Mouse (Mus musculus) embryonic stem cell, embryonic (primary cell): Measurements from ENCODE around the gene Ppp1r14c.

Experiments
- CTCF ChIA-PET, 4 experiments: fragments of 300-600 bp in 2 of 4; fragments of 350-600 bp in 2 of 4; sonication (Branson Sonifier 250); formaldehyde crosslinking; loops; one replicate each; lab custom pipeline; 2022; ENCODE audit warnings: inconsistent platforms in 2 of 4; lab: Charles Lee
- POLR2A ChIA-PET, 4 experiments: fragments of 300-600 bp in 2 of 4; fragments of 350-600 bp in 2 of 4; sonication (Branson Sonifier 250); formaldehyde crosslinking; loops; one replicate each; lab custom pipeline; 2022; ENCODE audit warnings: antibody characterized with exemption in 4 of 4, inconsistent platforms in 1 of 4; lab: Charles Lee

Gene Ppp1r14c

DNA sequence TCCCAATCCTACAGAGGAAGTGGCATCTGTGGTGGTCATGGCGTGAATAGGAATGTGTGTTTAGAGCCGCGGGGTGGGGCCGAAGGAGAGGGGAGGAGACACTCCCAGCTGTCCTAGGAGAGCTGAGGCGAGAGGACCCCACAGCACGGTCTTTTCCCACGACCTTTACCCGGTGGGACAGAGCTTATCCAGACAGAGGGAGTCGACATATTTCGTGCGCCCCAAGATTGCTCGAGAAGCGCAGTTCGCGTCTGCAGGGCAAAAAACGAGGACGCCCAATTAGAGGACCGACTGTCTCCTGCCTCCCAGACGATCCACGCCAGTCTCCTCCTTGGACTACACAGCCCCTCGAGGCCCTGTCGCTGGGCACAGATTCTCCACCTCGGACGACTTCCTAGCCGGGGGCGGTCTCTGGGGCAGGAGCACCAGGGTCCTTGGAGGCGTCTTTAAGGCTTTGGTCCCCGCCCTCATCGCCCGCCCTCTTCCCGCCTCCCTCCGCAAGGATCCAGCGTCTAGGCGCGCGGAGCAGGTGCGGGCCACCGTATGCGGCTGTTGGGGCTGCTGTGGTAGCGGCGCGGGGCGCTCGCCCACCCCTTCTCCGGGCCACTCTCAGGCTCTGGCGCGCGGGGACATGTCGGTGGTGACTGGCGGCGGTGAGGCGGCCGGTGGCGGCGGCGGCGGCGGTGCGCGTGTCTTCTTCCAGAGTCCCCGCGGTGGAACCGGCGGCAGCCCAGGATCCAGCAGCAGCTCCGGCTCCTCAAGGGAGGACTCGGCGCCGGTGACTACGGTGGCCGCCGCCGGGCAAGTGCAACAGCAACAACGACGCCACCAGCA, at the start of gene Ppp1r14c:
Gene Ppp1r14c, plus strand, starts transcription at position 22 of the 834 bp plus-strand sequence.
- CTCF ChIA-PET: interaction anchor here in 1 of 4 experiments (0.6 kb wide), 1 partner anchor 172 kb away, joined by 3 read pairs; no protein-coding TSS in a partner anchor
- POLR2A ChIA-PET: interaction anchor here in 2 of 4 experiments (0.7 to 0.8 kb wide), 2 partner anchors 19 to 435 kb away, joined by 3 read pairs; no protein-coding TSS in a partner anchor

DNA sequence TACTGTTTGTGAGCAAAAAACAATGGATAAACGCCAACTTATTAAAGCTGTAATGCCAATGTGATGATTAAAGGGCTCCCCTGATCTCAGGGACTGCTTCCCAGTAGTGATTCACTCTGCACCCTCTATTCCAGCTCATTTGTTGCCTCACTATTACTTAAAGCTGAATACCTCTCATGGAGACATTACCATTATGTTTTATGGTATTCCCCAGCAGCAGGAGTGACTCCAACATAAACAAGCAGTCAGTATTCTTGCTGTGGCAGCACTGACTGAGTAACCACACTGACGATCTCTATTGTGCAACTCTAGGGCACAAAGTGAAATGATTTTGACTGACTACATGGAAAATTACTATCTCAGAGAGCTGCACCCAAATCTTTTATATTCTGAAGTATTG, 44.5 kb upstream of the Ppp1r14c start:
- CTCF ChIA-PET: no interaction called here

DNA sequence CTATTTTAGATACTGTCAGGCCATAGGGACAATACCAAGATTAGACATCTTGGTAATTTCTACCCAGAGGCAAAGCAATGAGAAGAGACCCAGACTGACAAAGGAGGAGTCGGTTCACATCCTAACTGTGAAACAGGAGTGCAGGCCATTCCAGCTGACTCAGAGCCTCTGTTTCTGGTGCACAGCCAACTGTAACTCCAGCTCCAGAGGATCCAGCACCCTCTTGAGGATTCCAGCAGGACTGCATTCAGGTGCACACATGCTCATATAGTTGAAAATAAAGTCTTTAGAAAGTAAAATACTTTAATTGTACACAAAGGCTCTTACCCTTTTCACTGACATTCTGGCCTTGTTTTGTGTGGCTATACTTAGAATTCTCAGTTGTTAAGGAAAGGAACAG, 40.4 kb upstream of the Ppp1r14c start:
- POLR2A ChIA-PET: no interaction called here
- CTCF ChIA-PET: no interaction called here

More for the DNA sequence above, 44.5 kb upstream of the Ppp1r14c start:
- POLR2A ChIA-PET: no interaction called here

GRCm38 (mm10) chr10:3332880-3333279, 33.0 kb upstream of the Ppp1r14c start:
- CTCF ChIA-PET: no interaction called here
- POLR2A ChIA-PET: no interaction called here

DNA sequence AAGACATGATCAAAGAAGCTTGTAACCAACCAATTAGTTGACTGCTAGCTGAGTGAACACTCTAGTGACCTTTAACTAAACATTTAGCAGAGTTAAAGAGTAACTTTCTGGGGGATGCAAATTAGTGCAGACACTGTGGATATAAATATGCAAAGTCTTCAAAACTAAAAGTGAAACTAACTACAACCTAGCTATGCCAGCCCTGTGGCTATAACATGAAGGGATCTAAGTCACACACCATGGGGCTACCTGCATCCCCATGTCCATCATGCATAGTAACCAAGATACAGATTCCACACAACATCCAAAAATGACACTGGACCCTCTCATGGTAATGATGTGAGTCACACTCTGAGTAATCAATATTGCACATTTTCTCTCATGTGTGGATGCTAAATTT, 31.3 kb upstream of the Ppp1r14c start:
- CTCF ChIA-PET: no interaction called here
- POLR2A ChIA-PET: no interaction called here

- ChIA-PET CTCF (no interaction called here), POLR2A (no interaction called here)
These were observed 29.0 kb upstream of the Ppp1r14c start for GRCm38 (mm10) chr10:3336729-3337329.

GRCm38 (mm10) chr10:3337330-3337901, 28.4 kb upstream of the Ppp1r14c start:
- POLR2A ChIA-PET: interaction anchor here in 1 of 4 experiments (0.6 kb wide), 1 partner anchor 906 kb away, joined by 4 read pairs; no protein-coding TSS in a partner anchor
- CTCF ChIA-PET: no interaction called here

DNA sequence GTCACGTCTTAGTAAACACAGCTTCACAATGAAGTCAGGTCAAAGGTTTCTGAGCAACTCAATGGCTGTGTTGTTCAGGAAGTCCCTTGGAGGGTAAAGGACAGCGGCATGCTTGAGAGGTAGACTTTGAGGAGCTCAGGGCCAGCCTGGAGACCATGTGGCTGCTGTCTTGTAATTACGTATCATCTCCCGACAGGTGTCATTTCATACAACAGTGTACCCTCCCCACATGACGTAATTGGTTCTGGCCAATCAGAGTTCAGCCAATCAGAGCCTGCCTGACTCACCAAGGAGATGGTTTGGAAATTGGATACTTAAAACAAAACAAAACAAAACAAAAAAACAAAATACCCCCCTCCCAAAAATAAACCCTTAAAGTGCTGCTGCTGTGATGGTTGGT, 20.2 kb upstream of the Ppp1r14c start:
- ChIA-PET CTCF (no interaction called here), POLR2A (no interaction called here)

DNA sequence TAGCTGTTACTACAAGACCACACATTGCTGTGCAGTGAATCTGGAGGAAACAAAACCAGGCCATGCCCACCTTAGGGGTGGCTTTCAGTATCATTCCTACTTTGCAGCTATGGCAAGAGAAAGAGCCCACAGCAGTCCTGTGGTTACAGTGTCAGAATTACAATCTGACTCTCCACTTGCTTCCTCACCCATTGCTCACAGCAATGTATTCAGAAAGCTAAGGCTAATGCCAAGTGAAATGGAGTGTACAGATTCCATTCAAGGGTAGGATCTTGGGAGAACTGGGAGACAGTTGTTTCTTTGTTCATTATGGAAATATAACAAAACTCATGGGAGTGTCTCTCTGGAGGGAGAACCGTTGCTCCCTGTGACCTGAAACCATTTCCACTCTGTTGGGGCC, 6.3 kb upstream of the Ppp1r14c start:
- CTCF ChIA-PET: no interaction called here
- POLR2A ChIA-PET: no interaction called here

DNA sequence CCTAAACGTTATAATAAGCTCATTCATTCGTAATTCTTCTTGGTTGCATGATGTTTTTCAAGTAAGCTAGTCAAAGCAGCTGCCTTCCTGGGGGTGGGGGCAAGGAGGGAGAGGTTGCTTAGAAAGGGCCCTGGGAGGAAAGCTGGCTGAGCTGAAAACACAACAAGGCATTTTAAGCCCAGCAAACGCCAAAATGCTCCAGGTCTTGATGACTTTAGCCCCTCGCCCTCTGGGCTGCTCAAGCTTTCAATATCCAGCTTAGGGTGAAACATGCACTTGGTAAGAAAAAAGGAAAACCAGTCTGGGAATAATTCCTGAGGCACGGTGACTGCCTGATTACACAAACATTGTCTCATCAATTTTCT, 204 bp upstream of the Ppp1r14c start:
- ChIA-PET CTCF (interaction anchor here in 1 of 4 experiments (0.6 kb wide), 1 partner anchor 24 kb away, joined by 4 read pairs; no protein-coding TSS in a partner anchor), POLR2A (interaction anchor here in 1 of 4 experiments (0.5 to 0.7 kb wide), 2 partner anchors 20 to 106 kb away, joined by 3 to 5 read pairs; no protein-coding TSS in a partner anchor)

DNA sequence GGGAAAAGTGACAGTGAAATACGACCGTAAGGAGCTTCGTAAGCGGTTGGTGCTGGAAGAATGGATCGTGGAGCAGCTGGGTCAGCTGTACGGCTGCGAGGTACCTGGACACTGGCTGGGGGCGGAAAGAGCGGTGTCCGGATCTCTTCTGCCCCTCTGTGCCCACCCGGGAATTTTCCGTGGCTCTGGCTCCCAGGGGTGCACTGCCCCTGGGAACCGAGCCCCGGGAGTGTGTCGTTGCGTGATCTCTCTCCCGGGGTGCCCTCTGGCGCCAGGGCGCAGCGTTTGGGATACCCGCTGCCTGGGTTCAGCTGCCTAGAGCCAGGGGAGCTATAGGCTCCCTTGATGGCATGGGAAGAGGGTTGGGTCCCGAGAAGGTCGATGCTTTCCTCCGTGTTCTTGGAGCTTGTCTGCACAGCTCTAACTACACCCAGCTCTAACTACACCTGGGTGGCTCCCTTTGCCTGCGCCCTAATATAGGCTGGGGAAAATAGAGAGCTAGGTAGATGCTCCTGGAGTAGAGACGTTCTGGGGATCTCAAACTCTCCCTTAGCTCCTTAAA, 1.1 kb downstream of the Ppp1r14c start:
- CTCF ChIA-PET: interaction anchor here in 1 of 4 experiments (0.9 kb wide), 1 partner anchor 146 kb away, joined by 3 read pairs; no protein-coding TSS in a partner anchor
- POLR2A ChIA-PET: interaction anchor here in 2 of 4 experiments (0.8 kb wide), 2 partner anchors 39 to 434 kb away, joined by 3 read pairs; no protein-coding TSS in a partner anchor

- POLR2A ChIA-PET: interaction anchor here in 2 of 4 experiments (0.8 kb wide), 2 partner anchors 39 to 434 kb away, joined by 3 read pairs; no protein-coding TSS in a partner anchor
These were observed 1.6 kb downstream of the Ppp1r14c start for GRCm38 (mm10) chr10:3367440-3367839.

GRCm38 (mm10) chr10:3383176-3383575, 17.3 kb downstream of the Ppp1r14c start:
- CTCF ChIA-PET: no interaction called here
- POLR2A ChIA-PET: no interaction called here

More at GRCm38 (mm10) chr10:3367440-3367839, 1.6 kb downstream of the Ppp1r14c start:
- CTCF ChIA-PET: interaction anchor here in 1 of 4 experiments (0.9 kb wide), 1 partner anchor 145 kb away, joined by 3 read pairs; no protein-coding TSS in a partner anchor

DNA sequence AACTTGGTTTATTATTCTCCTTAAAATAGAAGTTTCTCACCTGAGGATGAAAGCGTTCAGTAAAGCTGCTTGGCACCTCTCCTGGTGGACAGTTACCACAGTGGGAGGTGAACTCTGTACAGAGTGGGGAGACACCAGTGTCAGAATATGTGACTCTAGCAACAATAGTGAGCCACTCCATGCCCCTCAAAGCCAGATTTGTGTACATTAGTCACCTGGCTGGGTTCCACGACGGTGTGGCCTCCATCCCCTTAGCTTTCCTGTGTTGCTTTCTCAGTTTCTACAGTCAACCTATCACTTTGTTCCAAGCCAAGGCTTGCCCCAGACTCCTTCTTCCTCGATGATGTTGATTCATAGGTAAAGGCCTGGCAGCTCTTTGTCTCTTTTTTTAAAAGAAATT, 26.4 kb downstream of the Ppp1r14c start:
- ChIA-PET CTCF (no interaction called here), POLR2A (no interaction called here)

DNA sequence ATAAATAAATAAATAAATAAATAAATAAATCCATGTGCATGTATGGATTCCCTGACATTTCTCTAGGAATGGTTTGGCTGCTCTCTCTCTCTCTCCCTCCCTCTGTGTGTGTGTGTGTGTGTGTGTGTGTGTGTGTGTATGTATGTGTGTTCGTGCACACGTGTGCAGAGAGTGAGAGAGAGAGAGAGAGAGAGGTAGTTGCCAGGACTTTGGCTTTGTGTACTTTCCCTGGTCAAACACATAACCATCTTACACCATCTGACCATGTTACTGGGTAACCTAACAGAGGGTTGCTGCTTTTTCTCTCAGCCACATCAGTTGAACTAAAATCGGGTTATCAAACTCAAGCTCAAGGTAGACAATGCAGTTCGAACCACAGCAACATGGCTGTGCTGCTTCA, 27.7 kb downstream of the Ppp1r14c start:
- CTCF ChIA-PET: interaction anchor here in 1 of 4 experiments (0.7 kb wide), 1 partner anchor 33 kb away, joined by 3 read pairs; no protein-coding TSS in a partner anchor
- POLR2A ChIA-PET: no interaction called here

DNA sequence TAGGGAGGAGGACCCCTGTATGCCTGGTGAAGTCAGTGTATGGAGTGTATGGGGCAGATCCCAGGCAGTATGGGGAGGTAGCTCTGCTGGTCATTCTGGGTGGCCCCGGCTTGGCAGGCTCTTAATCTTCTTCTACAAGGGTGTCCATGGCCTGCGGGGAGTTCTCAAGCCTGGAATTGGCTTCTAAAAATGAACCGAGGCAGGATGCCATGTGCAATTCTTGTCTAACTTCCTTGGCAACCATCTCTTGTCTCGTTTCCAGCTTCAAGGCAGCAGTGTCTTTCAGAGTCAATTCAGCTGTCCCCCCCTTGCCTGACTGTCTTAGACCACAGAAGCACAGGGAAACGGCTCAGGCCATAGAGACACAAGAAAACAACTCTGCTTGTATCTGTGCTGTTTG, 28.3 kb downstream of the Ppp1r14c start:
- CTCF ChIA-PET: interaction anchor here in 1 of 4 experiments (0.7 kb wide), 1 partner anchor 33 kb away, joined by 3 read pairs; no protein-coding TSS in a partner anchor
- POLR2A ChIA-PET: no interaction called here

DNA sequence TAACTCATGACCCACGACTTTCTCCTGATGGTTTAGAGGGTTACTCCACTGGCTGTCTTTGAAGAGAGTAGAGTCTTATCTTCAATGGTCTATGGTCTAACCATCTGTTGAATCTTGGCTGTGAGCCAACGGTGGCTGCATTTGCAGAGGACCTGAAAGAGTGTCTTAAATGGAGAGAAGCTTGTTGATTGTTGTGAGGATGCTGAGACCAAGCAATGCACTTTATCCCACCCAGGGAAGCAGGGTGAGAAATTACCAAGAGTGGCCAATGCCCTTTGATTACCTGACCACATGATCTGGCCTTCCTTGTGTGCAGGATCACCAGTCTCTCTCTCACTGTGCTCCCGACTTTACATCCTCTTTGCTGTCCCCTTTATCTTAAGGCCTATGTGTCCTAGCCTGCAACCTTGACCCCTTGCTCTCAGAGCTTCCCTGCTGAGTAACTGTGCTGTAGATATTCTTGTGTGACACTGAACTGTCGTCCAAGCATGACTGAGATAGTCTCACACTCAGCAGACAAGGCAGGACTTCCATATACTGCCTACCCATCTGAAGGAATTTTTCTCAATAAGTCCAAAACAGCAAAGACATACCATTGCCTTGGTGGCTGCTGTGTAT, 28.9 kb downstream of the Ppp1r14c start:
- ChIA-PET CTCF (no interaction called here), POLR2A (no interaction called here)

- CTCF ChIA-PET: interaction anchor here in 1 of 4 experiments (0.5 kb wide), 1 partner anchor 140 kb away, joined by 5 read pairs; no protein-coding TSS in a partner anchor
- POLR2A ChIA-PET: interaction anchor here in 1 of 4 experiments (0.7 kb wide), 1 partner anchor 10 kb away, joined by 3 read pairs; no protein-coding TSS in a partner anchor
These were observed 29.6 kb downstream of the Ppp1r14c start for GRCm38 (mm10) chr10:3395341-3395931.
